Mouse (Mus musculus) neutrophil, adult 5-6 weeks (primary cell): ENCODE data around the gene Nrxn3. TPM values are rescaled to one million over a fixed set of nuclear protein-coding genes. Genes with fewer than 3 reads are reported as not detected.

ENCODE experiments used
- ATAC-seq: fragments of 151-379, 151-347 bp; 2 replicates; pipeline ENCODE4 v1.8.0; 2017; ENCODE audit warnings: mild to moderate bottlenecking, moderate TSS enrichment; ENCODE audit not compliant: insufficient number of reproducible peaks, poor library complexity, low FRiP score, severe bottlenecking; ENCODE audit errors: extremely low read depth
- total RNA-seq: library from RNA; stranded (forward); fragments of 200-1000 nt; gene quantifications from 2 replicates; pipeline ENCODE4 v1.2.3, GENCODE M21; 2017

Gene Nrxn3
- total RNA-seq, 1 experiment from 2014 or later: not detected

- ATAC-seq: no peak
Observed at GRCm38 (mm10) chr12:89553223-89553880, 830.7 kb downstream of the Nrxn3 start.

DNA sequence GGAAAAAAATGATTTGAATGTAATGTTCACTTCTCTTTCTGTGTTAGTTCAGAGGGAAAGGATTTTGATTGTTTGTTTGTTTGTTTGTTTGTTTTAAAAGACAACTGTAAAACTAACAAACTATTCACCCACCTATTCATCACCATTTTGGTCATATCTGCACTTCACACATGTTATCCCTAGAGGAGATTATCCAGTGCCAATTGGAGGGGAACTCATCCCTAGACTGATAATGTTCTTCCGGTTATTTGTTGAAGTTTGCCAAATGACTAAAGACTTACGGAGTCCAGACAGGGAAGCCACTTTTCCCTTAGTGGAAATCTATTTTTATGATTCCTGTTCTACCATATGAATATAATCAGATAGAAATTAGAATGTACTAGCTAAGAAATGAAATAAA is 831.5 kb downstream of the Nrxn3 start:
- no peak for ATAC-seq

DNA sequence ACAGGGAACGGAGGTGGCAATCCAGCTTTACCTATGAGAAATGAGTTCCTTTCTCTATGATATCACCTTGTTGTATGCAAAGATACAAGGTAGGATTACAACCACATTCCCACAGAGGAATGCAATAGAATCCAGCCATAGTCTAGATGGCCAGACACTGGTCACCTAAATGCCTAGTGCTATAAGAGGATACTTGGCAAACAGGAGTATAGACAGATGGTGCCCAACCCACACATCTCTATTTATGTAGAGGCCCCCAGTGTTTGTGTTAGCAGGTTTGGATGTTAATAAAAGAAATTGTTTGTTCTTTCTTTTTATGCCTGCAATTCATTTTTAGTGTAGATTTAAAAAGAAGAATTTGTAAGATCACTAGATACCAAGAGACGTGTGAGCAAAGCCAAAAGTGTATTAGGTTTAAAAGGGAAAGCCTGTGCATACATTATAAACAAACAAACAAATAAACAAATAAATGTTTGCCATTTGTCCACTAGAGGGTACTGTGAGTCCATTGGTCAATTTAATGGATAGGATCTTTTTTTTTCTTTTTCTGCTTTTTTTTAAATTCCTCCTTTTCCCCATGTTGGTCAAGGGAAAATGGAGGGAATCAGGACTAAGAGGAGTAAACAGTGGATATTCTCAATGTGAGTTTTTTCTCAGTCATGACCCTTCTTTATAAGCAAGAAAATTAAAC is 832.2 kb downstream of the Nrxn3 start:
- no peak for ATAC-seq

DNA sequence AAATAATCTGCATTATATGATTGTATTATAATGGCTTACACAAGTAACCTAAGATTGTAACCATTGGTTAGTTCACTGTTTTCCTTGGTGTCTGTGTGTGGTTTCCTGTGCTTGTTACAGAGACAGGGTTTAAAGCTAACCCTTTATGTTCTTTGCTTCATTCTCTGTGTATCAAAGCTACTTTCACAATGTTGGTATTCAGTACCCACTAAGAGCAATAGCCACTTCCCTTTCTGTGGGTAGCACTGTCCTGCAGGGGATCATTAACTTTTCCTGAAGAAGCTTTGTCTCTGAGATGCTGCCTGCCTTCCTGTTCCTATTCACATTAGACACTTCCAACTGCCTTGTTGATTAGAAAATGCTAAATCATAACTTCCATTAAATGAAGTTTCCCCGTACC is 836.2 kb downstream of the Nrxn3 start:
- no peak for ATAC-seq

- ATAC-seq: no peak
Observed at GRCm38 (mm10) chr12:89561989-89562565, 839.4 kb downstream of the Nrxn3 start.

DNA sequence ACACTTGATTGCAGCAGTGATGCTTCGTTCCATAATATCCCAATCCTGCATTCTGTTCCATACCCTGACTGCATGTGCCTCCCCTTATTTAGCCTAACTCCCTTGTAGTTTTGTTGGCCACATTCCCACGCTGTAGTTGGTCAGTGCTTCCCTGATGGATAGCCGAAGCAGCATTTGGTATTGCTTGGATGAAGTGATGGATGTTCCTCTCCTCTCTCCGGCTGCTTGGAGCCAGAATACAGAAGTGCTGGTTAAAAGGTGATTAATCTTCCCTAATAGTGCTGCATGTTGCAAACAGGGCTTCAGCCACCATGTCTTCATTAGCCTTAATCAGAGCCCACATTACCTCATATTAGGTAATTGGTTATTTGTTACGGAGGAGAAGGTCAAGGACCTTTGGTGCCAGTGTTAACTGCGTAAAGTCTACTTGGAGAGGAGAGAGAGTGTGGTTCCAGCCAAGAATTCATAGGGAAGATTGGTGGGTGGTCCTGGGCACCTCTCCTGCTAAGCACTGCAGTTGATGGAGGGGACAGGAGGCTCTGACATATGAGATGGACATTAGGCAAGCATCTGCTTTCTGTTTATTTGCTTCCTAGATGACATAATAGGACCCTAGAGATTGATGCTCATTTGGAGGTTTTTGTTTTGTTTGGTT is 846.2 kb downstream of the Nrxn3 start:
- no peak for ATAC-seq

- no peak for ATAC-seq
Observed at GRCm38 (mm10) chr12:89592459-89592858, 869.8 kb downstream of the Nrxn3 start.

DNA sequence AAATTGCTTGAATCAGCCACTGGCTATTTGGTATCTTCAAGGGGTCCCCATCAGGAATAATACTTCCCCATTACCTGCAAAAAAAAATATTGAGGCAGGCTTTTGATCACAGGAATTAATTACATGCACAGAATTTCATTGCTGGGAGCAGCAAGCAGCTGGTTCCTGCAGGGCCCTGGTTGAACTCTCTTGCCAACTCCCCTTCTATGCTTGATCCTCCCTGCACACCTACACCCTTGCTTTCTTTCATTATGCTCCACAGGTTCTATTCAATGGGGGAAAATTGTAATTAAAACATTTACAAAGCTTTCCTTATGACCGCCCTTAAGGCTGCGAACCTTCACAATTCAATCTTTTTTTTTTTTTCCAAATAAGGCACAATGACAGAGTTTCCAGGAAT is 891.0 kb downstream of the Nrxn3 start:
- ATAC-seq: no peak

- ATAC-seq: no peak
Observed at GRCm38 (mm10) chr12:89625746-89626145, 903.1 kb downstream of the Nrxn3 start.

- ATAC-seq: no peak
Observed at GRCm38 (mm10) chr12:89640046-89640445, 917.4 kb downstream of the Nrxn3 start.

GRCm38 (mm10) chr12:89641460-89641859 is 918.8 kb downstream of the Nrxn3 start:
- no peak for ATAC-seq

GRCm38 (mm10) chr12:89653211-89653610 is 930.5 kb downstream of the Nrxn3 start:
- no peak for ATAC-seq

- no peak for ATAC-seq
Observed at GRCm38 (mm10) chr12:89661219-89661618, 938.5 kb downstream of the Nrxn3 start.

DNA sequence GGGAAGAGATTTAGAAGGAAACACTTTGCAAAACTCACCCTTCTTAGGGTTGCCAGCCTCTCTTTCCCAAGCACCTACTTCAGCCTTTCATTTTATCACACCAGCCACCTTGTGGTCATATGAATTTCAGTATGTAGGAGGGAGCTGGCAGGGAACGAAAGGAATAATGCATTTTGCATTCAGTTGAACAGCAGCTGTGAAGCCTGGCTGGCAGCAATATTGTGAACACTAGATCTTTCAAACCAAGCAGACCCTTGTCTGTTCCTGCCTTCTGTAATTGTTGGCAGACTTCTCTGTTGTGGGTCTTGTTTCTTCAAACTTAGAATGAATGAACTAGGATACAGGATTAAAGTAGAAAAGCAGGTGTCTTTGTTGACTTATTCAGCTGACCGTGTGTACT is 946.2 kb downstream of the Nrxn3 start:
- no peak for ATAC-seq

DNA sequence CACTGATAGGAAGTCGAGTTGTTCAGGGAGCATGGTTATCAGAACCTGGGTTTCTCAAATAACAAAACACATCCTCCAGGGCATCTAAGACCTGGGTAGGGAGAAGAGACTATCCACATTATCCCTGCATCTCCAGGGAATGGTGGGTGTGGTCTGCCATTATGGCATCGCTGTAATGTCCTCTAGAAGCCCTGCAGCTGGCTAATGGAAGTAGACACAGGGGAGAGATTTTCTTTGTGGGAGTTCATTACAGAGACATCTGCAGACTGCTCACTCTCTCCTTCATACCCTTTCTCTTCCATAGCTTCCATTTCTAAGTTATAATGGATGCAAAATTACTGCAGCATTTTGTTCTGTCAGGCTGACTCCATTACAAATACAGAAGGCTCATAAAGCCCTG is 950.1 kb downstream of the Nrxn3 start:
- no peak for ATAC-seq

GRCm38 (mm10) chr12:89685633-89686032 is 963.0 kb downstream of the Nrxn3 start:
- ATAC-seq: no peak

GRCm38 (mm10) chr12:89689086-89689485 is 966.4 kb downstream of the Nrxn3 start:
- no peak for ATAC-seq

- no peak for ATAC-seq
Observed at GRCm38 (mm10) chr12:89699469-89699868, 976.8 kb downstream of the Nrxn3 start.

DNA sequence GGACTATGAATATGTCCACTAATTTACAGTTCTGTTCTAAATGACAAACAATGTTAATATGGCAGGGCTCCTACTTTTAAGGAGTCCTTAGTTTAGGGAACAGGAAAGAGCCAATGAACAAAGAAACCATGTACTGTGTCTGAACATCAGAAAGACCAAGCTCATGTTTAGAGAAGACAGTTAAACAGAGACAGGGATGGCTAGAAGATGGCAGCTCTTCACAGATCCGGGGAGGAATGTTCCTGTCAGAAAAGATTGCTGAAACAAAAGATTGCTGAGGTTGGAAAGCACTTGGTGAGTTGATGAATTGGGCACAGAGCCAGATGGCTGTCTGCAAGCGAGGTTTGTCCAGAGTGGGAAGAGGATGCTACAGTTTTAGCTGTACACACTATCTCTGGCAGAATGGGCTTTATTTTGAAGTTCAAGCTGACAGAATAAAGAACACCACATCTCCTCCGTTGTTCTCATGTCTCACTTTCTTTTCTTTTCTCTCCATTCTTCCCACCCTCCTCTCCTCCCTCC is 978.3 kb downstream of the Nrxn3 start:
- no peak for ATAC-seq

DNA sequence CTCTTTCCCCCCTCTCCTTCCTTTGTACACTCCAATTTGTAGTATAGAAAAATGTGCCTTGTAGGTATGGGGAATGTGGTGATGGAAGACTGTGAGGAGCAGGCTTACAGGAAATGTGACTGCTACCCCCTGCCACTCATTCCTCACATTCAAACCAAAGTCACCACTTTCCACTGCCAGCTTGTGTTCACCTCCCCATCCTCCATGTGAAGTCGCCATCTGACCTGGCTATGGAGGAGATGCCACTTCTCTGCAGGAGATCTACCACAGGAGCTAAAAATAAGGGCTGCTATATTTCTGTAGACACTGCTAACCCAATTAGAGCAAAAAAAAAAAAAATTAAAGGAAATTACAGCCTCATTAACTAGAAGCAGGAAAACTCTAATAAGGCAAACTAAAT is 980.3 kb downstream of the Nrxn3 start:
- no peak for ATAC-seq
